Mouse (Mus musculus): ENCODE measurements around the gene Ugt1a10. TPM values are rescaled to one million over a fixed set of nuclear protein-coding genes. Genes with fewer than 3 reads are reported as not detected.

The Ugt1a10 gene
- polyA plus RNA-seq (2015; fragmentation: Nextera tagmentation; extraction: Ambion mirVana) = 0.14 and 0.20 TPM in 2 replicates

- H3K9me3 ChIP-seq (replicated peaks; ENCODE audit: control insufficient read depth, low read length) = no peaks in the 10 kb centered on the region
- 41% methylated on average over 1 of the region's 1 CpGs for WGBS (ENCODE audit: insufficient replicate concordance)
Observed at GRCm38 (mm10) chr1:88055088-88055487, at the start of gene Ugt1a10. Gene Ugt1a10, plus strand, starts transcription at chr1:88055388.

GRCm38 (mm10) chr1:88007692-88008210, 47.4 kb upstream of the Ugt1a10 start:
- H3K27ac ChIP-seq (ENCODE audit: low read length) = peak overlapping the region; percentile 74
- H3K4me3 ChIP-seq (ENCODE audit: low read depth, low read length) = peak overlapping the region; percentile 76
- 13% methylated on average over 5 of the region's 5 CpGs for WGBS (ENCODE audit: insufficient replicate concordance)
- no peaks in the 10 kb centered on the region for H3K9me3 ChIP-seq (replicated peaks; ENCODE audit: control insufficient read depth, low read length)
- peak overlapping the region; percentile 83 for H3K4me2 ChIP-seq (ENCODE audit: low read depth, low read length)
- peak; percentile 19; the same call in 1 of the 2 replicates for ATAC-seq (ENCODE audit: low read depth)
- H3K4me1 ChIP-seq (ENCODE audit: control insufficient read depth, low read depth, low read length) = peaks cover 7% of the 10 kb centered on the region
- no peaks in the 10 kb centered on the region for H3K27me3 ChIP-seq (ENCODE audit: control insufficient read depth, insufficient read depth, low read depth, low read length)
- H3K36me3 ChIP-seq (ENCODE audit: control insufficient read depth, insufficient read depth) = no peaks in the 10 kb centered on the region
- H3K9ac ChIP-seq (ENCODE audit: low read depth, low read length) = peak overlapping the region; percentile 87

More at GRCm38 (mm10) chr1:88055088-88055487, at the start of gene Ugt1a10:
- H3K4me2 ChIP-seq (ENCODE audit: low read depth, low read length) = no peak within 1 kb of the TSS
- H3K27ac ChIP-seq (ENCODE audit: low read length) = no peak within 1 kb of the TSS
- H3K27me3 ChIP-seq (ENCODE audit: control insufficient read depth, insufficient read depth, low read depth, low read length) = no peaks in the 10 kb centered on the region
- H3K9ac ChIP-seq (ENCODE audit: low read depth, low read length) = no peak within 1 kb of the TSS
- no peak within 1 kb of the TSS for H3K4me3 ChIP-seq (ENCODE audit: low read depth, low read length)
- no peaks in the 10 kb centered on the region for H3K36me3 ChIP-seq (ENCODE audit: control insufficient read depth, insufficient read depth)
- ATAC-seq (ENCODE audit: low read depth) = no peak
- no peaks in the 10 kb centered on the region for H3K4me1 ChIP-seq (ENCODE audit: control insufficient read depth, low read depth, low read length)

- Histone ChIP-seq H3K4me3 (ENCODE audit: low read depth, low read length) (peak within 1 kb of the TSS; percentile 76), H3K36me3 (ENCODE audit: control insufficient read depth, insufficient read depth) (no peaks in the 10 kb centered on the region), H3K9ac (ENCODE audit: low read depth, low read length) (peak within 1 kb of the TSS; percentile 87), H3K27ac (ENCODE audit: low read length) (peak within 1 kb of the TSS; percentile 74), H3K4me2 (ENCODE audit: low read depth, low read length) (peak within 1 kb of the TSS; percentile 83), H3K4me1 (ENCODE audit: control insufficient read depth, low read depth, low read length) (peaks cover 7% of the 10 kb centered on the region), H3K9me3 (replicated peaks; ENCODE audit: control insufficient read depth, low read length) (no peaks in the 10 kb centered on the region), H3K27me3 (ENCODE audit: control insufficient read depth, insufficient read depth, low read depth, low read length) (no peaks in the 10 kb centered on the region)
- WGBS (ENCODE audit: insufficient replicate concordance) = under 1% methylated on average over 45 of the region's 45 CpGs
- ATAC-seq (ENCODE audit: low read depth) = peak; percentile 83
Observed at GRCm38 (mm10) chr1:88008211-88008697, 46.9 kb upstream of the Ugt1a10 start, which contains the start of gene Usp40. Gene Usp40, minus strand, starts transcription at chr1:88008551.

- no peak overlapping the region for H3K9ac ChIP-seq (ENCODE audit: low read depth, low read length)
- WGBS (ENCODE audit: insufficient replicate concordance) = 33% methylated on average over 4 of the region's 4 CpGs
- peaks cover 7% of the 10 kb centered on the region for H3K4me1 ChIP-seq (ENCODE audit: control insufficient read depth, low read depth, low read length)
- ATAC-seq (ENCODE audit: low read depth) = no peak; the same call in 1 of the 2 replicates
- H3K27me3 ChIP-seq (ENCODE audit: control insufficient read depth, insufficient read depth, low read depth, low read length) = no peaks in the 10 kb centered on the region
- H3K27ac ChIP-seq (ENCODE audit: low read length) = no peak overlapping the region
- H3K4me3 ChIP-seq (ENCODE audit: low read depth, low read length) = peak overlapping the region; percentile 76
- H3K36me3 ChIP-seq (ENCODE audit: control insufficient read depth, insufficient read depth) = no peaks in the 10 kb centered on the region
- peak overlapping the region; percentile 83 for H3K4me2 ChIP-seq (ENCODE audit: low read depth, low read length)
- H3K9me3 ChIP-seq (replicated peaks; ENCODE audit: control insufficient read depth, low read length) = no peaks in the 10 kb centered on the region
Observed at GRCm38 (mm10) chr1:88008735-88009134, 46.5 kb upstream of the Ugt1a10 start.

- no peak overlapping the region for H3K27ac ChIP-seq (ENCODE audit: low read length)
- no peak for ATAC-seq (ENCODE audit: low read depth)
Observed at GRCm38 (mm10) chr1:88009521-88009920, 45.7 kb upstream of the Ugt1a10 start.

GRCm38 (mm10) chr1:88013726-88014125, 41.5 kb upstream of the Ugt1a10 start:
- Histone ChIP-seq H3K27me3 (ENCODE audit: control insufficient read depth, insufficient read depth, low read depth, low read length) (no peaks in the 10 kb centered on the region), H3K36me3 (ENCODE audit: control insufficient read depth, insufficient read depth) (no peaks in the 10 kb centered on the region), H3K27ac (ENCODE audit: low read length) (no peak overlapping the region), H3K4me1 (ENCODE audit: control insufficient read depth, low read depth, low read length) (peaks cover 2% of the 10 kb centered on the region), H3K9ac (ENCODE audit: low read depth, low read length) (no peak overlapping the region), H3K9me3 (replicated peaks; ENCODE audit: control insufficient read depth, low read length) (no peaks in the 10 kb centered on the region), H3K4me3 (ENCODE audit: low read depth, low read length) (no peak overlapping the region), H3K4me2 (ENCODE audit: low read depth, low read length) (no peak overlapping the region)
- peak; percentile 80 for ATAC-seq (ENCODE audit: low read depth)
- 46% methylated on average over 3 of the region's 3 CpGs for WGBS (ENCODE audit: insufficient replicate concordance)

More at GRCm38 (mm10) chr1:88009521-88009920, 45.7 kb upstream of the Ugt1a10 start:
- WGBS (ENCODE audit: insufficient replicate concordance) = 55% methylated on average over 3 of the region's 3 CpGs
- Histone ChIP-seq H3K9ac (ENCODE audit: low read depth, low read length) (no peak overlapping the region), H3K4me1 (ENCODE audit: control insufficient read depth, low read depth, low read length) (peaks cover 7% of the 10 kb centered on the region), H3K4me2 (ENCODE audit: low read depth, low read length) (no peak overlapping the region), H3K27me3 (ENCODE audit: control insufficient read depth, insufficient read depth, low read depth, low read length) (no peaks in the 10 kb centered on the region), H3K9me3 (replicated peaks; ENCODE audit: control insufficient read depth, low read length) (no peaks in the 10 kb centered on the region), H3K4me3 (ENCODE audit: low read depth, low read length) (no peak overlapping the region), H3K36me3 (ENCODE audit: control insufficient read depth, insufficient read depth) (no peaks in the 10 kb centered on the region)

GRCm38 (mm10) chr1:88014194-88014593, 41.0 kb upstream of the Ugt1a10 start:
- no peaks in the 10 kb centered on the region for H3K36me3 ChIP-seq (ENCODE audit: control insufficient read depth, insufficient read depth)
- H3K9ac ChIP-seq (ENCODE audit: low read depth, low read length) = no peak overlapping the region
- no peaks in the 10 kb centered on the region for H3K4me1 ChIP-seq (ENCODE audit: control insufficient read depth, low read depth, low read length)
- H3K9me3 ChIP-seq (replicated peaks; ENCODE audit: control insufficient read depth, low read length) = no peaks in the 10 kb centered on the region
- ATAC-seq (ENCODE audit: low read depth) = peak; percentile 79
- H3K27me3 ChIP-seq (ENCODE audit: control insufficient read depth, insufficient read depth, low read depth, low read length) = no peaks in the 10 kb centered on the region
- 69% methylated on average over 4 of the region's 4 CpGs for WGBS (ENCODE audit: insufficient replicate concordance)
- H3K4me3 ChIP-seq (ENCODE audit: low read depth, low read length) = no peak overlapping the region
- H3K27ac ChIP-seq (ENCODE audit: low read length) = no peak overlapping the region
- no peak overlapping the region for H3K4me2 ChIP-seq (ENCODE audit: low read depth, low read length)

- Histone ChIP-seq H3K9me3 (replicated peaks; ENCODE audit: control insufficient read depth, low read length) (no peaks in the 10 kb centered on the region), H3K4me1 (ENCODE audit: control insufficient read depth, low read depth, low read length) (no peaks in the 10 kb centered on the region), H3K27me3 (ENCODE audit: control insufficient read depth, insufficient read depth, low read depth, low read length) (no peaks in the 10 kb centered on the region), H3K36me3 (ENCODE audit: control insufficient read depth, insufficient read depth) (no peaks in the 10 kb centered on the region), H3K27ac (ENCODE audit: low read length) (no peak overlapping the region), H3K4me2 (ENCODE audit: low read depth, low read length) (no peak overlapping the region), H3K4me3 (ENCODE audit: low read depth, low read length) (no peak overlapping the region), H3K9ac (ENCODE audit: low read depth, low read length) (no peak overlapping the region)
- WGBS (ENCODE audit: insufficient replicate concordance) = 73% methylated on average over 4 of the region's 4 CpGs
- ATAC-seq (ENCODE audit: low read depth) = no peak
Observed at GRCm38 (mm10) chr1:88014671-88015070, 40.5 kb upstream of the Ugt1a10 start.

GRCm38 (mm10) chr1:88015371-88015770, 39.8 kb upstream of the Ugt1a10 start:
- no peak overlapping the region for H3K27ac ChIP-seq (ENCODE audit: low read length)
- no peaks in the 10 kb centered on the region for H3K36me3 ChIP-seq (ENCODE audit: control insufficient read depth, insufficient read depth)
- no peaks in the 10 kb centered on the region for H3K4me1 ChIP-seq (ENCODE audit: control insufficient read depth, low read depth, low read length)
- 66% methylated on average over 6 of the region's 6 CpGs for WGBS (ENCODE audit: insufficient replicate concordance)
- no peak for ATAC-seq (ENCODE audit: low read depth)
- H3K9ac ChIP-seq (ENCODE audit: low read depth, low read length) = no peak overlapping the region
- H3K9me3 ChIP-seq (replicated peaks; ENCODE audit: control insufficient read depth, low read length) = no peaks in the 10 kb centered on the region
- H3K27me3 ChIP-seq (ENCODE audit: control insufficient read depth, insufficient read depth, low read depth, low read length) = no peaks in the 10 kb centered on the region
- no peak overlapping the region for H3K4me2 ChIP-seq (ENCODE audit: low read depth, low read length)
- H3K4me3 ChIP-seq (ENCODE audit: low read depth, low read length) = no peak overlapping the region

All from liver, embryonic 16.5 days (tissue).